Mouse (Mus musculus) erythroblast, embryonic 14.5 days (primary cell): ENCODE data around the gene Phf14.

Experiments used
- GATA1 ChIP-seq: IDR thresholded peaks from 2 replicates; pipeline ENCODE4 v1.6.1; 2012; ENCODE audit warnings: low read length, inconsistent platforms, mixed read lengths
- TAL1 ChIP-seq: IDR thresholded peaks from 3 replicates; pipeline ENCODE4 v1.6.1; 2012; ENCODE audit warnings: low read length, inconsistent platforms, mixed read lengths

DNA sequence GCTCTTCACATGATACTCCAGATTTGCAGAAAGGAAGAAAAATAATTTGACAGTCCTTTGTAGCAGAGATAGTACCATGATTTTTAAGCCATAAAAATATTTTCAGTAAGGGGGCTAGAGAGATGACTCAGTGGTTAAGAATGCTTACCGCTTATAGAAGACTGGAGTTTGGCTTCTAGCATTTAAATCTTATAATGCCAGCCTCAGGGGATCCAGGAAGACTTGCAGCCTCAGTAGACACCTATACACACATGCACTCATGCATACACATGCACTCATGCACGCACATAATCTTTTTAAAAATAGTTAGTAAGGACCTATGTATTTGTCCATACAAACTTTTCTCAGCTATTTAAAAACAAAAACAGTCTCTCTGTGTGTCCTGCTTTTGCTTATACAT, 174.5 kb downstream of the Phf14 start:
- TF ChIP-seq TAL1: no peak
- TF ChIP-seq GATA1: no peak
